Mouse (Mus musculus) left cerebral cortex, postnatal 4 days (tissue): ENCODE results near the gene Klc2. TPM values are rescaled to one million over a fixed set of nuclear protein-coding genes. Genes with fewer than 3 reads are reported as not detected.

Experiments
- total RNA-seq, 2 experiments: library from RNA; stranded (reverse); gene quantifications; 2 replicates each; pipeline ENCODE4 v1.2.3; 2021

The Klc2 gene
- total RNA-seq, 2 experiments from 2014 or later = 155 to 159 TPM

Other genes starting within 250 kb of the Klc2 start
- 1 to 10 TPM; 2.5 to 3.4 TPM for gene Actn3, start 240.7 kb downstream of the Klc2 start, total RNA-seq
- 10 to 100 TPM; 17.7 to 21.0 TPM for gene Zdhhc24, start 239.9 kb downstream of the Klc2 start, total RNA-seq
- gene Bbs1, start 211.9 kb downstream of the Klc2 start, total RNA-seq = 10 to 100 TPM; 27.4 to 35.8 TPM
- gene Dpp3, start 190.3 kb downstream of the Klc2 start, total RNA-seq = 10 to 100 TPM; 72.5 to 80.8 TPM
- gene Peli3, start 175.4 kb downstream of the Klc2 start, total RNA-seq = 10 to 100 TPM; 19.5 to 20.1 TPM
- 10 to 100 TPM; 68.5 to 73.6 TPM for gene Mrpl11, start 156.4 kb downstream of the Klc2 start, total RNA-seq
- gene Npas4, start 128.2 kb downstream of the Klc2 start, total RNA-seq = 1 to 10 TPM; 5.5 to 6.8 TPM
- 10 to 100 TPM; 29.5 to 32.1 TPM for gene Slc29a2, start 94.7 kb downstream of the Klc2 start, total RNA-seq
- gene B4gat1, start 79.7 kb downstream of the Klc2 start, total RNA-seq = 10 to 100 TPM; 64.1 to 76.4 TPM
- 1 to 10 TPM; 5.3 to 5.5 TPM for gene AC124502.3, start 79.7 kb downstream of the Klc2 start, total RNA-seq
- gene Brms1, start 77.2 kb downstream of the Klc2 start, total RNA-seq = 10 to 100 TPM; 14.5 to 15.5 TPM
- gene Rin1, start 68.1 kb downstream of the Klc2 start, total RNA-seq = 1 to 10 TPM; 3.9 to 7.1 TPM
- gene Cd248, start 50.5 kb downstream of the Klc2 start, total RNA-seq = 10 to 100 TPM; 14.2 TPM
- gene Tmem151a, start 33.0 kb downstream of the Klc2 start, total RNA-seq = 10 to 100 TPM; 47.7 to 55.3 TPM
- 10 to 100 TPM; 22.0 to 24.4 TPM for gene Yif1a, start 30.0 kb downstream of the Klc2 start, total RNA-seq
- gene Cnih2, start 20.0 kb downstream of the Klc2 start, total RNA-seq = 100 to 1,000 TPM; 393 to 412 TPM
- gene Rab1b, start 11.5 kb downstream of the Klc2 start, total RNA-seq = 100 to 1,000 TPM; 137 to 148 TPM
- gene Pacs1, start 154.6 kb upstream of the Klc2 start, total RNA-seq = 10 to 100 TPM; 90.7 to 92.6 TPM
- 100 to 1,000 TPM; 188 to 203 TPM for gene Sf3b2, start 176.9 kb upstream of the Klc2 start, total RNA-seq
- 10 to 100 TPM; 60.0 to 60.3 TPM for gene Gal3st3, start 179.8 kb upstream of the Klc2 start, total RNA-seq
- not detected for gene Catsper1, start 217.2 kb upstream of the Klc2 start, total RNA-seq
- gene Cst6, start 231.0 kb upstream of the Klc2 start, total RNA-seq = 10 to 100 TPM in 1 of 2 experiments, 1 to 10 TPM in 1; 6.9 to 10.4 TPM
- gene Eif1ad, start 248.2 kb upstream of the Klc2 start, total RNA-seq = 10 to 100 TPM; 23.0 to 25.8 TPM
- gene Banf1, start 248.6 kb upstream of the Klc2 start, total RNA-seq = 100 to 1,000 TPM; 176 to 194 TPM